Mouse (Mus musculus): ENCODE measurements around the gene Gatd1. TPM values are rescaled to one million over a fixed set of nuclear protein-coding genes. Genes with fewer than 3 reads are reported as not detected.
"Not testable (repeated sequence)": the region's sequence is repeated elsewhere in the genome, so short reads cannot be mapped to it uniquely, and the experiment has no call there.

The Gatd1 gene
- polyA plus RNA-seq, 1 experiment from 2014 or later, result 52.2 TPM

DNA sequence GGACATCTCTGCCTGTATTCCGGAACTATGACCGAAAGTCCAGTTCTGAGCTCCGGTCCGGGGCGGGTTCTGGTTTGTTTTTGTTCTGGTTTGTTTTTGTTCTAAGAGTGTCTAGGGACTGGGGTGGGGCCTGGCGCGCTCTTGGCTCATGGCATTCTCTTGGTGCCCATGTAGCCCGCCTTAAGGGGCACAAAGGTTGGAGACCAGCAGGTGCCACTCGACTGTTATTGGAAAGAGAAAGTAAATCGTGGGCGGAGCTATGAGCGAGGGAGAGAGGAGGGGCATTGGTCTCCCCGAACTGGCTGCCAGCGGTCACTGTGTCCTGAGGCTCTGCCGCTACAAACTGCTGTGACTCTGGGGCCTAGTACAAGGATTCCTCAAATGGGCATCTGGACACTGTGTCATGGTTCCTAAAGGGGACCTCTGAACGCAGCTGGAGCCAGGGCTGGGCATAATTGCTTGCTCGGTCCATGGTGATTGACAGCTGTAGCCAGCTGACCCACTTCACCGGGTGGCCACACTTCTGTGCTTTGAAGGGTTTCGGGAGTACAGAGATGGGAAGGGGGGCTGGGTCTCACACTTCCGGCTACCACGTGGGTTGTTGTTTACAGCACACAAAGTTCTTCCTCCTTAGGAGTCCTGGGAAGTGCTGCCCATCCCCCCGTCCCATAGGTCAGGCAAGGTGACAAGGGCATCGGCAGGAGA is 41.8 kb upstream of the Gatd1 start:
- Histone ChIP-seq H3K4me3 (peak overlapping the region; percentile 59), H3K27me3 (peaks cover 38% of the 10 kb centered on the region), H3K4me2 (replicated peaks) (peak overlapping the region; percentile 89), H3K9me3 (replicated peaks) (no peaks in the 10 kb centered on the region), H3K27ac (peak overlapping the region; percentile 52; the same call in 1 of the 2 replicates), H3K9ac (peak overlapping the region; percentile 63), H3K4me1 (peaks cover 17% of the 10 kb centered on the region), H3K36me3 (peaks cover 19% of the 10 kb centered on the region)
- WGBS, result 2% methylated on average over 23 of the region's 23 CpGs
- peak; percentile 42 for ATAC-seq (ENCODE audit: low FRiP score)

GRCm38 (mm10) chr7:141454967-141455551 is 41.1 kb upstream of the Gatd1 start, which contains the start of gene Pnpla2:
Pnpla2 (plus strand) TSS chr7:141455198.
- WGBS, result under 1% methylated on average over 45 of the region's 45 CpGs
- H3K27ac ChIP-seq, result peak within 1 kb of the TSS; percentile 52
- peak; percentile 81 for ATAC-seq (ENCODE audit: low FRiP score)

DNA sequence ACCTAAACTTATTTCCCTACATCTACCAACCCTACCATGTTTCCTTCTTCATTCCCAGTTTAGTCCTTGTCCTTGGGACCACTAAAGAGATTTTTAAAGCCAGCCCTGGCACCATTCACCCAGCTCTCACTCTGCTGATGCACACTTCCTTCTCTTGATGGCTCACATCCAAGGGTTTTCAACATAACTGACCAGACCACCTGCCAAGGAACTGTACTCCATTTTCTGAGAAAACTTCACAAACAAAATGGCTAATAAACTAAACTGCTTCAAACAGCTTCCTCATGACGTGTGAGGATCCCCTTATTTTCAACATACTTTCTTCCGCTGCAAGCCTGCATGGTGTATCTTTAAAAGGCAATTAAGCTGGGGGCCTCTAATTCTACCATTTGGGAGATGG is 39.7 kb upstream of the Gatd1 start:
- no peak overlapping the region for H3K27ac ChIP-seq
- ATAC-seq (ENCODE audit: low FRiP score), result no peak
- peaks cover 21% of the 10 kb centered on the region for H3K4me1 ChIP-seq
- no peaks in the 10 kb centered on the region for H3K9me3 ChIP-seq (replicated peaks)
- H3K27me3 ChIP-seq, result peaks cover 17% of the 10 kb centered on the region
- peaks cover 35% of the 10 kb centered on the region for H3K36me3 ChIP-seq
- H3K4me3 ChIP-seq, result no peak overlapping the region
- H3K9ac ChIP-seq, result no peak overlapping the region
- WGBS, result 83% methylated on average over 2 of the region's 2 CpGs
- no peak overlapping the region for H3K4me2 ChIP-seq (replicated peaks)

More at GRCm38 (mm10) chr7:141454967-141455551, 41.1 kb upstream of the Gatd1 start, which contains the start of gene Pnpla2:
- Histone ChIP-seq H3K4me2 (replicated peaks) (peak within 1 kb of the TSS; percentile 89), H3K36me3 (peaks cover 25% of the 10 kb centered on the region), H3K4me3 (peak within 1 kb of the TSS; percentile 59), H3K27me3 (peaks cover 31% of the 10 kb centered on the region), H3K4me1 (peaks cover 17% of the 10 kb centered on the region), H3K9me3 (replicated peaks) (no peaks in the 10 kb centered on the region), H3K9ac (peak within 1 kb of the TSS; percentile 63)

DNA sequence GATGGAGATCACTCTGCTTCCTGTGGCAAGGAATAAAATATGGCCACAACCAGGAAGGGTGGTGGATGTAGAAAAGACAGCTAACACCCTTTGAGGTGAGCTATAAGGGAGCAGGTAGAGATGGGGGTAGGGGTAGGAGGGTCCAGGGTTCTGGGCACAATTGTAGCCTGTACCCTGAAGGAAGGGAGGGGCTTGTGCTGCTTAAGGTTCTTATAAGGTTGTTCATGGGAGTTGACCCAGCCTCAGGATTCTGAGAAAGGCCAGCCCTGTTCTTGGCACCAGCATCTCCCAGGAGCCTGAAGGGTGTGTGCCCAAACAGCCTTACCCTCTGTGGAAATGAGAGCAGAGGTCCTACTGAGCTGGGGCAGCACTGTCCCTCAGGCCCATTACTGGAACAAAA is 38.0 kb upstream of the Gatd1 start:
- Histone ChIP-seq H3K4me3 (no peak overlapping the region), H3K36me3 (peaks cover 35% of the 10 kb centered on the region), H3K27ac (no peak overlapping the region), H3K9ac (no peak overlapping the region), H3K9me3 (replicated peaks) (no peaks in the 10 kb centered on the region), H3K4me1 (peaks cover 27% of the 10 kb centered on the region), H3K4me2 (replicated peaks) (no peak overlapping the region), H3K27me3 (0 out of 2 replicates have a peak, but pooled peaks cover 4% of the 10 kb centered on the region)
- ATAC-seq (ENCODE audit: low FRiP score), result no peak

- Histone ChIP-seq H3K27me3 (no peaks in the 10 kb centered on the region), H3K27ac (peak within 1 kb of the TSS; percentile 87), H3K4me1 (peaks cover 28% of the 10 kb centered on the region), H3K4me2 (replicated peaks) (peak within 1 kb of the TSS; percentile 66), H3K4me3 (peak within 1 kb of the TSS; percentile 86), H3K36me3 (peaks cover 35% of the 10 kb centered on the region), H3K9ac (peak within 1 kb of the TSS; percentile 88), H3K9me3 (replicated peaks) (no peaks in the 10 kb centered on the region)
- WGBS, result 0% methylated on average over 60 of the region's 63 CpGs
- ATAC-seq (ENCODE audit: low FRiP score), result peak; percentile 93
These were observed 33.4 kb upstream of the Gatd1 start, which contains the start of gene Rplp2 for GRCm38 (mm10) chr7:141447110-141447991. Rplp2 (plus strand) TSS chr7:141447370.

- not testable (repeated sequence) for H3K27me3 ChIP-seq; H3K27ac ChIP-seq; ATAC-seq (ENCODE audit: low FRiP score); H3K9ac ChIP-seq; H3K4me3 ChIP-seq; H3K4me2 ChIP-seq (replicated peaks); H3K9me3 ChIP-seq (replicated peaks)
- Histone ChIP-seq H3K36me3 (peaks cover 27% of the 10 kb centered on the region), H3K4me1 (peaks cover 32% of the 10 kb centered on the region)
- WGBS, result 92% methylated on average over 3 of the region's 3 CpGs
These were observed 32.4 kb upstream of the Gatd1 start for GRCm38 (mm10) chr7:141446374-141446773.

DNA sequence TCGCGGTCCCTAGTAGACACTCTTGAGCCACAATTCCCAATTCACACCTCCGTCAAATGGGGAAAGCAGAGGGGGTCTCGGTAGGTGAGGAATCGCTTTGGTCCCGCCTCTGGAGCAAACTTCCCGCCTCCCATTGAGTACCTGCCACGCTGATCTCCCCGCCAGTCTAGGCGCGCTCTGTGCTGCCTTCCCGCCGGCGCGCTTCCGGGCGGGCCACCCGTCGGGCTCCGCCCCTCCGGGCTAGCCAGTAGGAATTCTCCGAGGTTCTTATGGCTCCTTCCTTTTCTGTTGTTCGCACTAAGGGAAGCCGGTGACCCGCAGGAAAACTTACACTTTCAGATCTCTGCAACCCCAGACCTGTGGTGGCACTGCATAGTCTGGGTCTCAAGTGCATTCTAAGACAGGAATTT is 29.9 kb upstream of the Gatd1 start, which contains the start of gene Pidd1:
TSS of gene Pidd1 (minus strand) at position 198 of the 410 bp plus-strand sequence.
- under 1% methylated on average over 25 of the region's 25 CpGs for WGBS
- Histone ChIP-seq H3K4me2 (replicated peaks) (peak within 1 kb of the TSS; percentile 72), H3K27me3 (no peaks in the 10 kb centered on the region), H3K9ac (peak within 1 kb of the TSS; percentile 55), H3K27ac (no peak within 1 kb of the TSS; the same call in 1 of the 2 replicates), H3K9me3 (replicated peaks) (no peaks in the 10 kb centered on the region), H3K4me3 (peak within 1 kb of the TSS; percentile 39), H3K36me3 (peaks cover 20% of the 10 kb centered on the region), H3K4me1 (peaks cover 30% of the 10 kb centered on the region)
- ATAC-seq (ENCODE audit: low FRiP score), result no peak

GRCm38 (mm10) chr7:141443081-141443821 is 29.3 kb upstream of the Gatd1 start:
- no peak for ATAC-seq (ENCODE audit: low FRiP score)
- WGBS, result 27% methylated on average over 12 of the region's 12 CpGs
- no peaks in the 10 kb centered on the region for H3K9me3 ChIP-seq (replicated peaks)
- H3K4me2 ChIP-seq (replicated peaks), result peak overlapping the region; percentile 72
- no peak overlapping the region; the same call in 1 of the 2 replicates for H3K27ac ChIP-seq
- H3K36me3 ChIP-seq, result peaks cover 20% of the 10 kb centered on the region
- peak overlapping the region; percentile 55 for H3K9ac ChIP-seq
- peak overlapping the region; percentile 39 for H3K4me3 ChIP-seq
- no peaks in the 10 kb centered on the region for H3K27me3 ChIP-seq
- H3K4me1 ChIP-seq, result peaks cover 24% of the 10 kb centered on the region

- Histone ChIP-seq H3K4me1 (peaks cover 25% of the 10 kb centered on the region), H3K4me3 (peak overlapping the region; percentile 39; the same call in 1 of the 2 replicates), H3K27ac (no peak overlapping the region), H3K9ac (peak overlapping the region; percentile 32), H3K27me3 (no peaks in the 10 kb centered on the region), H3K9me3 (replicated peaks) (no peaks in the 10 kb centered on the region), H3K4me2 (replicated peaks) (peak overlapping the region; percentile 72; the same call in 1 of the 2 replicates), H3K36me3 (peaks cover 22% of the 10 kb centered on the region)
- ATAC-seq (ENCODE audit: low FRiP score), result no peak
- WGBS, result 94% methylated on average over 13 of the region's 13 CpGs
These were observed 28.3 kb upstream of the Gatd1 start for GRCm38 (mm10) chr7:141442199-141442598.

- Histone ChIP-seq H3K9ac (no peak overlapping the region), H3K27me3 (no peaks in the 10 kb centered on the region), H3K4me3 (no peak overlapping the region), H3K36me3 (peaks cover 22% of the 10 kb centered on the region), H3K4me2 (replicated peaks) (no peak overlapping the region), H3K27ac (no peak overlapping the region), H3K9me3 (replicated peaks) (no peaks in the 10 kb centered on the region), H3K4me1 (peaks cover 32% of the 10 kb centered on the region)
- no peak for ATAC-seq (ENCODE audit: low FRiP score)
- 94% methylated on average over 9 of the region's 9 CpGs for WGBS
These were observed 27.5 kb upstream of the Gatd1 start for GRCm38 (mm10) chr7:141441460-141441859.

GRCm38 (mm10) chr7:141440613-141441012 is 26.7 kb upstream of the Gatd1 start:
- no peak overlapping the region for H3K4me3 ChIP-seq
- no peaks in the 10 kb centered on the region for H3K27me3 ChIP-seq
- no peak for ATAC-seq (ENCODE audit: low FRiP score)
- peaks cover 40% of the 10 kb centered on the region for H3K4me1 ChIP-seq
- peaks cover 22% of the 10 kb centered on the region for H3K36me3 ChIP-seq
- no peak overlapping the region for H3K4me2 ChIP-seq (replicated peaks)
- H3K9me3 ChIP-seq (replicated peaks), result no peaks in the 10 kb centered on the region
- no peak overlapping the region for H3K27ac ChIP-seq
- H3K9ac ChIP-seq, result no peak overlapping the region
- 33% methylated on average over 6 of the region's 6 CpGs for WGBS
